Mouse (Mus musculus) CH12.LX (cell line): ENCODE measurements around the gene Laptm4a. TPM values are rescaled to one million over a fixed set of nuclear protein-coding genes. Genes with fewer than 3 reads are reported as not detected.

Source experiments
- DNase-seq: peaks from one replicate; pipeline ENCODE4 v3.0.0-alpha.2; 2013; ENCODE audit errors: extremely low read depth
- H3K27ac ChIP-seq: 2 replicates; pipeline ENCODE4 v1.5.1; 2012; ENCODE audit warnings: low read depth, mild to moderate bottlenecking, control low read depth, moderate library complexity; ENCODE audit not compliant: insufficient read depth
- H3K27me3 ChIP-seq: replicated peaks from 2 replicates; pipeline ENCODE3; 2012; ENCODE audit warnings: inconsistent platforms
- H3K36me3 ChIP-seq, 2 experiments: replicated peaks in 1 of 2; 2 replicates each; pipeline versions ENCODE3 to v1.6.1; 2012; ENCODE audit warnings: inconsistent platforms in 1 of 2, low read length in 1 of 2, mild to moderate bottlenecking in 1 of 2, mixed read lengths in 1 of 2, moderate library complexity in 1 of 2; ENCODE audit not compliant: control insufficient read depth in 1 of 2, insufficient read depth in 1 of 2
- H3K4me1 ChIP-seq, 2 experiments: 2 replicates each; pipeline ENCODE4 v1.6.1; 2012; ENCODE audit warnings: inconsistent platforms in 1 of 2, moderate library complexity in 1 of 2; ENCODE audit not compliant: insufficient read depth in 2 of 2, control insufficient read depth in 1 of 2
- H3K4me2 ChIP-seq: 2 replicates; pipeline ENCODE4 v1.6.1; 2012; ENCODE audit warnings: low read depth, mild to moderate bottlenecking, control low read depth; ENCODE audit not compliant: poor library complexity, insufficient read depth, severe bottlenecking
- H3K4me3 ChIP-seq, 3 experiments: fragments of 150-350 bp in 1 of 3; sonication (generic) in 1 of 3; replicated peaks in 1 of 3; 2 replicates each; pipeline versions ENCODE3 to v1.5.1; 2011 to 2012; ENCODE audit warnings: low read depth in 2 of 3, low read length in 2 of 3, mild to moderate bottlenecking in 2 of 3, moderate library complexity in 2 of 3, control low read depth in 1 of 3, improper control_type of control experiment in 1 of 3, inconsistent platforms in 1 of 3, mixed read lengths in 1 of 3; ENCODE audit not compliant: poor library complexity in 1 of 3
- H3K79me2 ChIP-seq: replicated peaks from 2 replicates; pipeline ENCODE4 v1.6.1; 2012; ENCODE audit warnings: mild to moderate bottlenecking, moderate library complexity; ENCODE audit not compliant: control insufficient read depth, poor library complexity, insufficient read depth, severe bottlenecking; ENCODE audit errors: extremely low read depth
- H3K9ac ChIP-seq: 2 replicates; pipeline ENCODE4 v1.6.1; 2012; ENCODE audit warnings: low read depth, mild to moderate bottlenecking, control low read depth, moderate library complexity; ENCODE audit not compliant: insufficient read depth
- H3K9me3 ChIP-seq: replicated peaks from 2 replicates; pipeline ENCODE3; 2012; ENCODE audit warnings: low read length, inconsistent platforms, mixed read lengths
- CHD1 ChIP-seq: IDR thresholded peaks from 2 replicates; pipeline ENCODE4 v1.6.1; 2012; ENCODE audit warnings: low read depth, low read length, improper control_type of control experiment, inconsistent platforms
- ELF1 ChIP-seq: IDR thresholded peaks from 2 replicates; pipeline ENCODE4 v1.6.1; 2014; ENCODE audit warnings: low read depth, mild to moderate bottlenecking, inconsistent platforms, low read length, improper control_type of control experiment
- ETS1 ChIP-seq: conservative IDR thresholded peaks from 2 replicates; pipeline ENCODE4 v1.6.1; 2012; ENCODE audit warnings: low read depth, mild to moderate bottlenecking, inconsistent platforms, low read length, improper control_type of control experiment, moderate library complexity
- GABPA ChIP-seq: IDR thresholded peaks from 2 replicates; pipeline ENCODE4 v1.6.1; 2012; ENCODE audit warnings: low read depth, low read length, improper control_type of control experiment, inconsistent platforms; ENCODE audit not compliant: insufficient replicate concordance
- HCFC1 ChIP-seq: IDR thresholded peaks from 2 replicates; pipeline ENCODE4 v1.6.1; 2012; ENCODE audit warnings: low read depth, mild to moderate bottlenecking, inconsistent platforms, low read length, improper control_type of control experiment
- IRF4 ChIP-seq: IDR thresholded peaks from 2 replicates; pipeline ENCODE4 v1.6.1; 2014; ENCODE audit warnings: low read depth, mild to moderate bottlenecking, inconsistent platforms, low read length, improper control_type of control experiment
- MAZ ChIP-seq: IDR thresholded peaks from 2 replicates; pipeline ENCODE4 v1.6.1; 2012; ENCODE audit warnings: low read depth, mild to moderate bottlenecking, inconsistent platforms, low read length, improper control_type of control experiment, moderate library complexity
- MXI1 ChIP-seq: IDR thresholded peaks from 2 replicates; pipeline ENCODE4 v1.6.1; 2011; ENCODE audit warnings: mild to moderate bottlenecking, low read depth, low read length, improper control_type of control experiment
- POLR2AphosphoS2 ChIP-seq: IDR thresholded peaks from 2 replicates; pipeline ENCODE4 v1.6.1; 2011; ENCODE audit warnings: low read depth, low read length, improper control_type of control experiment
- RAD21 ChIP-seq: IDR thresholded peaks from 2 replicates; pipeline ENCODE4 v1.6.1; 2011; ENCODE audit warnings: low read depth, mild to moderate bottlenecking, low read length, improper control_type of control experiment, moderate library complexity
- SIN3A ChIP-seq: IDR thresholded peaks from 2 replicates; pipeline ENCODE4 v1.6.1; 2012; ENCODE audit warnings: low read length, improper control_type of control experiment, inconsistent platforms
- SMC3 ChIP-seq: IDR thresholded peaks from 2 replicates; pipeline ENCODE4 v1.6.1; 2011; ENCODE audit warnings: low read depth, low read length, improper control_type of control experiment
- TBP ChIP-seq: conservative IDR thresholded peaks from 2 replicates; pipeline ENCODE4 v1.6.1; 2011; ENCODE audit warnings: low read depth, low read length, improper control_type of control experiment
- UBTF ChIP-seq: IDR thresholded peaks from 2 replicates; pipeline ENCODE4 v1.6.1; 2012; ENCODE audit warnings: low read depth, mild to moderate bottlenecking, inconsistent platforms, low read length, improper control_type of control experiment, moderate library complexity
- USF2 ChIP-seq: conservative IDR thresholded peaks from 2 replicates; pipeline ENCODE4 v1.6.1; 2011; ENCODE audit warnings: low read depth, low read length, improper control_type of control experiment
- ZKSCAN1 ChIP-seq: IDR thresholded peaks from 2 replicates; pipeline ENCODE4 v1.6.1; 2012; ENCODE audit warnings: low read depth, inconsistent platforms, low read length, improper control_type of control experiment, borderline replicate concordance
- dilution Hi-C: fragments of 300-500 bp; cut with MboI; formaldehyde crosslinking; loops from 2 replicates; pipeline ENCODE4 v1.14.3; 2020; ENCODE audit warnings: low sequenced_read_pairs; ENCODE audit not compliant: extremely low pct_unique_long_range_greater_than_20kb, extremely low pct_ligation_motif_present
- in situ Hi-C: fragments of 300-500 bp; cut with MboI; formaldehyde crosslinking; loops from 3 replicates; pipeline ENCODE4 v1.14.3; 2019; ENCODE audit warnings: low sequenced_read_pairs, low pct_ligation_motif_present, low pct_unique_long_range_greater_than_20kb, mixed read lengths
- polyA plus RNA-seq: library from polyadenylated mRNA; unstranded; fragments of >175 nt; gene quantifications from 2 replicates; pipeline ENCODE4 v1.2.1, GENCODE M21; 2012; ENCODE audit warnings: low read depth; ENCODE audit not compliant: insufficient read length
- total RNA-seq, 2 experiments: library from RNA; depleted of rRNA; stranded (reverse); fragments of 300-350 nt in 1 of 2; fragments of >200 nt in 1 of 2; gene quantifications; 2 replicates each; pipeline ENCODE4 v1.2.3; 2012 to 2014

Gene Laptm4a
- total and polyA plus RNA-seq, 3 experiments = 48.3 to 73.8 (median 64.5) TPM

GRCm38 (mm10) chr12:8953136-8953535 lies 31.7 kb downstream of the Laptm4a start:
- H3K9ac ChIP-seq = no peak overlapping the region
- no peak for DNase-seq
- H3K9me3 ChIP-seq = no peaks in the 10 kb centered on the region
- no peaks in the 10 kb centered on the region for H3K27me3 ChIP-seq
- H3K27ac ChIP-seq = no peak overlapping the region
- no peak overlapping the region for H3K4me2 ChIP-seq
- H3K4me1 ChIP-seq = peaks cover 0 to 2% of the 10 kb centered on the region in 2 experiments; a peak in 1 of 4 replicates
- no peak overlapping the region for H3K4me3 ChIP-seq
- TF ChIP-seq ELF1 = no peak
- TF ChIP-seq SIN3A = no peak
- TF ChIP-seq GABPA = no peak
- TF ChIP-seq MXI1 = no peak
- no peak for TF ChIP-seq TBP
- dilution Hi-C loops = no loop called here
- in situ Hi-C loops = no loop called here
- H3K36me3 ChIP-seq = no peaks in the 10 kb centered on the region
- no peaks in the 10 kb centered on the region for H3K79me2 ChIP-seq

GRCm38 (mm10) chr12:8954161-8954561 lies 32.7 kb downstream of the Laptm4a start:
- dilution Hi-C loops (no loop called here), in situ Hi-C loops (no loop called here)
- no peak for DNase-seq
- no peak overlapping the region for H3K4me2 ChIP-seq
- H3K4me1 ChIP-seq = peaks cover 0 to 2% of the 10 kb centered on the region in 2 experiments; a peak in 1 of 4 replicates
- no peaks in the 10 kb centered on the region for H3K36me3 ChIP-seq
- no peak overlapping the region for H3K4me3 ChIP-seq
- H3K27ac ChIP-seq = no peak overlapping the region
- H3K27me3 ChIP-seq = no peaks in the 10 kb centered on the region
- H3K9ac ChIP-seq = no peak overlapping the region
- TF ChIP-seq MAZ = no peak
- no peak for TF ChIP-seq ETS1
- no peak for TF ChIP-seq RAD21
- TF ChIP-seq IRF4 = no peak
- no peak for TF ChIP-seq CHD1
- no peak for TF ChIP-seq POLR2AphosphoS2
- no peak for TF ChIP-seq UBTF
- no peak for TF ChIP-seq ZKSCAN1
- TF ChIP-seq HCFC1 = no peak
- no peak for TF ChIP-seq SMC3
- TF ChIP-seq USF2 = no peak
- TF ChIP-seq ELF1 = no peak
- no peaks in the 10 kb centered on the region for H3K9me3 ChIP-seq
- H3K79me2 ChIP-seq = no peaks in the 10 kb centered on the region
